Mouse (Mus musculus) induced T-regulatory cell, adult 2 months (primary cell): Measurements from ENCODE around the gene Igf2r.

Experiments used
- DNase-seq: peaks from one replicate; pipeline ENCODE4 v3.0.0-alpha.2; 2012; ENCODE audit warnings: low read depth

Gene Igf2r

GRCm38 (mm10) chr17:12782861-12783847, 13.7 kb upstream of the Igf2r start:
- DNase-seq: peak; percentile 85

- DNase-seq: no peak
These were observed 11.6 kb upstream of the Igf2r start for GRCm38 (mm10) chr17:12781101-12781500.

GRCm38 (mm10) chr17:12780125-12780524, 10.7 kb upstream of the Igf2r start:
- no peak for DNase-seq

- peak; percentile 63 for DNase-seq
These were observed 10.0 kb upstream of the Igf2r start for GRCm38 (mm10) chr17:12779442-12779841.

GRCm38 (mm10) chr17:12773956-12774355, 4.5 kb upstream of the Igf2r start:
- no peak for DNase-seq

GRCm38 (mm10) chr17:12770500-12770899, 1.0 kb upstream of the Igf2r start:
- no peak for DNase-seq

GRCm38 (mm10) chr17:12768415-12769379, 767 bp downstream of the Igf2r start:
- DNase-seq: peak; percentile 55

GRCm38 (mm10) chr17:12767294-12767852, 2.1 kb downstream of the Igf2r start:
- DNase-seq: no peak

- no peak for DNase-seq
These were observed 6.1 kb downstream of the Igf2r start for GRCm38 (mm10) chr17:12763412-12763811.

GRCm38 (mm10) chr17:12760355-12761146, 8.9 kb downstream of the Igf2r start:
- DNase-seq: no peak

DNA sequence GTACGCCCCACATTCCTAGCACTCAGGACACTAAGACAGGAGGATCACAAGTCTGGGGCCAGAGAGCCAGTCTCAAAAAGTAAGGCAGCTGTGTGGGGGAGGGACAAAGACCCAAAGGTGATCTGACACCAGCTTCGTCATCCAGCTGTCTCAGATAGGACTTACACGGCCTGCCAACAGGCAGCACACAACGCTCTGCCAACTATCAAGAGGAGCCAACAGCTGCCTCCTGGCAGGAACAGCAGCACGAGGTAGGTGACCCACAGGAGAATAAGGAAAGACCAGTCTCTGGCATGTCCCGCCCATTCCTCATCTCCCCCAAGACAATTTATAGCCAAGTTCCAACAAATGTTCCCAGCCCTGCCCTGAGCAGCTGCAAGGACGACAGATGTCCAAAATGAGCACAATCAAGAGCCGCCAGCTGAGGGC, 9.8 kb downstream of the Igf2r start:
- DNase-seq: no peak

DNA sequence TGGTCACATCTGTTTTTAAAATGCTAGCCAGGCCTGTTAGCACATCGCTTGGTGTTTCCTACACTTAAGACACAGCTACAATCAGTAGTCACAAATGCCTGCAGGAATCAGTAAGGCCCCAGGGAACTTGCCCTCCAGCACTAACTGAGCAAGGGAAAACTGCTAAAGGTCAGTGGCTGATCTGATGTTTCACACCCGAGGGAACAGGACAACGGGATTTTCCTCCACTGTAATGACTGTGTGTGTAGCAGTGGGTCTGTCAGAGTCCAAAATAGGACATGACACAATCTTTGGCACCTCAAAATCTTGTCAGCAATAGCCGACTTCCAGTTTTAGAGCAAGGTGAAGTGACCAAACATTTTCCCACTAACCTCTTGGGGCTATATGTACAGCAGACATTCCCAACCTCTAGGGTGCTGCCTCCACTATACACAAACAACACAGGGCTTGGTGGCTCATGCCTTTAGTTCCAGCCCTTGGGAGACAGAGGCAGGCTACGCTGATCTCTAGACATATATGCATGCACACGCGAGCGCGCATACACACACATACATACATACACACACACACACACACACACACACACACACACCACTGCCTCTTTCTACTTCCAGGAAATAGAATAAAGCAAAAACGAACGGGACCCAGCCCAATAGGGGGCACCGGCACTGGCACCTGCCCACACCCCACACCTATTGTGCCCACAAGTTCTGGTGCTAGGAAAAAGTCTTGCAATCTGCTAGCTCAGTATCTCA, 10.6 kb downstream of the Igf2r start:
- no peak for DNase-seq

- DNase-seq: no peak
These were observed 11.5 kb downstream of the Igf2r start for GRCm38 (mm10) chr17:12757990-12758389.

DNA sequence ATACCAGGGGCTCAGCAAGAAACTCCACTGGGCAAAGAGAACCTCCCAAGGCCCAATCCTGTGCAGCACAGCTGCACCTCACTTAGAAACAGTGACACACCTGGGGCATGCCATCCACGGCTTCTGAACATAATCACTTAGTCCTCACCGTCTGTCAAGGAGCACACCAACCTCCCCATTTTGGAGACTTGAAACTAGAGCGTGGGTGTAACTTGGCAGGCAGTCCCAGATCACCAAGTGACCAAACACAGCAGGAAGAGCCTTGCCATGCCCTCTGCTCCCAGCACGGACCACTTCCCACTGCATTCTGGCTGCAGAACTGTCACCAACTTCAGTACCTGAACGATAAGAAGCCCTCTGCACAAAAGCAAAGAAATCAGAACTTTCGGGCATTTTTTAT, 12.3 kb downstream of the Igf2r start:
- DNase-seq: no peak

DNA sequence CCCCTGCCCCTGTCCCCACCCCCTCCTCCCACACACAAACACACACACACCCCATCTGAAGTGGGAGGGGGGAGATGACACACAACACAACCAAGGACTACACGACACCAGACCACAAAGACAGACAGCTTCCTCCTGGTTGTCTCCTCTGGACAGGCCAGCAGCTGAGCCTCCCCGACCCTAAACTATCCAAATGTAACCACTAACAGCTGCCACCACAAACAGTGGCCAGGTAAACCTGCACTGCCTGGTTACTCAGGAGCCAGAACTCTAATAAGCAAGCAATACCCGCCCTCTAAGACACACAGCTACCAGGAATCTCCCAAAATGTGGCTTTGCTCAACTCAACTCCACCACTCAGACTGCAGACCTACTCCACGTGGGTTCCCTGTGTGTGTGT, 13.5 kb downstream of the Igf2r start:
- no peak for DNase-seq

DNA sequence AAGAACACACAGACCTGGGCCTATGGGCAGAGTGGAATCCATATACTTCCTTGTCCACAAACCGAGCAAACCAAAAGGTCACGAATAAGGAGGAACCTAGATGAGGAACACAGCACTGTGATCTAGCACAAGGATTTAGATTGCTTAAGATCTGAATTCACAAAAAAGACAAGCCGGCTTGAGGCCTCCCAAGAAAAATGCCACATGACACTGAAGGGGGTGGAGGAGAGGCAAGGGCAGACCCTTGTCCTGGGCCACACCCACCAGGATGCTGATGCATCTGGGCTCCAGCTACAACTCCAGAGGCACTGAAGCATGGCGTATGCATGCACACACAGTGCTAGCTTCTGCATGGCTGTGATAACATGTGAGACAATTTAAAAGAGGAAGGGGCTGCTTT, 14.3 kb downstream of the Igf2r start:
- DNase-seq: no peak

DNA sequence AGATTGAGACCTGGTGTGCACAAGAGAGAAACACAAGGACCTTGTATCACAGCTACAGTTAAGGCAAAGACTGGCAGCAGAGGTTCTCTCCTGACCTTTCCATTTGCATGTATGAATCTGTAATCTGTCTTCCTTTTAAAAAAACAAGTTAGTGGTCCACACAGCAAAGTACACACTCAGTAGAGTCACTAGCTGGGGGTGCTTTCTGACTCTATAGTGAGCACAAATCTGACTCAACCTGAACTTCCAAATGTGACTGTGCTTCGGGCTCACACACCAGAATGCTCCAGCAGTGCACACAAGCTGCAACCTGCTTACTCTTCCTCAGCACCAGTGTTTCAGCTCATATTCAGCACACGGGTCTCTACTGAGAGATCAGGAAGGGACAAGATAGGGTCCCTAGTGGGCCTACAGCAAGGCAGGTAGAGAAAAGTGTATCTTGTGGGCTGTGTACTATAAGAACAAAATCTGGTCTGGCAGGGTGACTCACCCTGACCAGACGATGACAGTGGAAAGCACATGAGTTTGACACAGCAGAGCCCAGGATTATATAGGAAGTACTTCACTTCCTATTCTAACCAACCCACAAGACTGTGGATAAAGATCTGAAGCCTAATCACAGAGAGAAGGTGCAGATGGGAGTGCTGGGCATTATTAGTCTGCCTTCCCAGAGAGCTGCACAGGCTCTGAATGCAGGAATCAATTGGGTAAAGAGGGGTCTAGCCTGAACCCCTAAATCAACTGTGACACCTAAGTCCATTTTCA, 15.0 kb downstream of the Igf2r start:
- DNase-seq: peak; percentile 52

GRCm38 (mm10) chr17:12753050-12753449, 16.4 kb downstream of the Igf2r start:
- DNase-seq: no peak

DNA sequence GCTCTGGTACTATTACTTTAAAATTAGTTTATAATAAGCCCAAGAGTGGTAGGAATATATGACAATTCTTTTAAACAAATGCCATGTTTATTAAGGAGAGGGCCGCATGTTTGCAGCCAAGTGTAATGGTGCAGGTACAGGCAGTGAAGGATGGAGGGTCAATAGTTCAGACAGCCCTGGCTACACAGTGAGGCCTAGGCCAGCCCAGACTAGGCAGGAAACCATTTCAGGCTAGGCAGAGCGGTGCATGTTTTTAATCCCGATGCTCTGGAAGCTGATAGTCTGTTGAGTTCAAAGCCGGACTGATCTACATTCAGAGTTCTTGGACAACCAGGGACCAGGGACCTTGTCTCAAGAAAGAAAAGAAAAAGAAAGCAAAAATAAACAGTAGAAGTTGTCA, 17.8 kb downstream of the Igf2r start:
- no peak for DNase-seq

GRCm38 (mm10) chr17:12751218-12751617, 18.2 kb downstream of the Igf2r start:
- no peak for DNase-seq
